Mouse (Mus musculus) forebrain, embryonic 15.5 days (tissue): ENCODE data around the gene 1500011B03Rik. TPM values are rescaled to one million over a fixed set of nuclear protein-coding genes. Genes with fewer than 3 reads are reported as not detected.

Experiments
- ATAC-seq: fragments of 200-750 bp; cut with Nextera tagmentation; replicated peaks from 2 replicates; pipeline ENCODE4 v1.8.0; 2017; ENCODE audit warnings: mild to moderate bottlenecking, moderate TSS enrichment, moderate library complexity
- H3K27ac ChIP-seq: fragments of 300-500 bp; sonication (generic); replicated peaks from 2 replicates; pipeline ENCODE4 v1.5.1; 2015; ENCODE audit warnings: mild to moderate bottlenecking, inconsistent platforms
- H3K27me3 ChIP-seq: fragments of 300-500 bp; sonication (generic); 2 replicates; pipeline ENCODE4 v1.6.1; 2015; ENCODE audit warnings: inconsistent platforms
- H3K36me3 ChIP-seq: fragments of 300-500 bp; sonication (generic); 2 replicates; pipeline ENCODE4 v1.6.1; 2015; ENCODE audit warnings: mild to moderate bottlenecking, inconsistent platforms
- H3K4me1 ChIP-seq: fragments of 300-500 bp; sonication (generic); 2 replicates; pipeline ENCODE4 v1.6.1; 2015; ENCODE audit warnings: inconsistent platforms
- H3K4me2 ChIP-seq: fragments of 300-500 bp; sonication (generic); replicated peaks from 2 replicates; pipeline ENCODE4 v1.6.1; 2015; ENCODE audit warnings: mild to moderate bottlenecking, inconsistent platforms
- H3K4me3 ChIP-seq: fragments of 300-500 bp; sonication (generic); 2 replicates; pipeline ENCODE4 v1.5.1; 2015; ENCODE audit warnings: mild to moderate bottlenecking, inconsistent platforms
- H3K9ac ChIP-seq: fragments of 300-500 bp; sonication (generic); replicated peaks from 2 replicates; pipeline ENCODE4 v1.6.1; 2015; ENCODE audit warnings: mild to moderate bottlenecking, inconsistent platforms
- H3K9me3 ChIP-seq: fragments of 300-500 bp; sonication (generic); 2 replicates; pipeline ENCODE4 v1.6.1; 2016; ENCODE audit warnings: inconsistent platforms
- WGBS: fragments of 180-500 bp; shearing (Covaris S2); methylation state at CpG from one replicate; pipeline ENCODE4 v1.1.7; 2015; ENCODE audit warnings: mixed read lengths; 5-methylcytosine and 5-hydroxymethylcytosine counted together
- polyA plus RNA-seq: library from polyadenylated mRNA; unstranded; fragments of >200 nt; fragmentation: Nextera tagmentation; extraction: Ambion mirVana; gene quantifications from 2 replicates; pipeline ENCODE4 v1.2.1, GENCODE M21; 2015

The 1500011B03Rik gene
- polyA plus RNA-seq, 1 experiment from 2014 or later = 218 TPM

- Histone ChIP-seq H3K27me3 (no peaks in the 10 kb centered on the region), H3K4me3 (peak within 1 kb of the TSS; percentile 76), H3K4me2 (peak within 1 kb of the TSS; percentile 71), H3K27ac (peak within 1 kb of the TSS; percentile 95), H3K9ac (peak within 1 kb of the TSS; percentile 95), H3K36me3 (no peaks in the 10 kb centered on the region), H3K4me1 (peaks cover 45% of the 10 kb centered on the region), H3K9me3 (no peaks in the 10 kb centered on the region)
- ATAC-seq = peak; percentile 4; the same call in 1 of the 2 replicates
- under 1% methylated on average over 63 of the region's 63 CpGs for WGBS
Observed at GRCm38 (mm10) chr5:114775056-114775979, 48.0 kb downstream of the 1500011B03Rik start, which contains the start of gene Git2. Gene Git2 (minus strand): TSS chr5:114775517.

DNA sequence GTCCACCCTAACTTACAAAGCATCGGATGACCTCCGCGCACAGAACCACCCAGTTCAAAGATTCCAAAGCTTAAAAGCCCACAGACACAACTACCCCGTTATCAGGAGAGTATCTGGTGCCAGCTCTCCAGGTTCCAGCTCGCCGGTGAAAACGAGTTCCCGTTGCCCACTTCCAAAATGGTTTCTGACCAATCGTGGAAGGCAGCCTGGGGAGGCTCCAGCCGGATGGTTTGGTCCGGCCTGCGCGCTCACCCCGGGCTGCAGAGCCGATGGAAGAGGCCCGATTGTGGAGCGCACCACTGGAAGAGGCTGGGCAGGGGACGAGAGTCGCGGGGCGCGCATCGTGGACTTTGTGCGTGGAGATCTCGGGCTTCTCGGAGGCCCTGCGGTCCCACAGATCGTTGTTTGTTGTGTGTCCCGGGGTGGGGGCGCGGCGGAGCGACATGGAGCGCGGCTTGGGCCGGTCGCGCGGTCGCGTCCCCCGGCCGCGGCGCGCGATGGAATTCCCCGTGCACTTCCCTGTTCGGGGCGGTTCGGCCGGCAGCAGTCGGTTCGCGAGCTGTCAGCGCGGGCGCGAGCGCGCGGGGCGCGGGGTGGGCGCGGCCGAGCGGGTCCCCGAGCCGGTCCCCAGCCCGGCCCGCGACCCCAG lies 48.7 kb downstream of the 1500011B03Rik start, which contains the start of gene Ankrd13a:
Gene Ankrd13a (plus strand): TSS at position 275 of the 649 bp plus-strand sequence.
- H3K4me1 ChIP-seq = peaks cover 48% of the 10 kb centered on the region
- peak within 1 kb of the TSS; percentile 71 for H3K4me2 ChIP-seq
- WGBS = under 1% methylated on average over 42 of the region's 73 CpGs
- H3K4me3 ChIP-seq = peak within 1 kb of the TSS; percentile 76
- H3K9me3 ChIP-seq = no peaks in the 10 kb centered on the region
- H3K36me3 ChIP-seq = no peaks in the 10 kb centered on the region
- H3K27ac ChIP-seq = peak within 1 kb of the TSS; percentile 95
- no peaks in the 10 kb centered on the region for H3K27me3 ChIP-seq
- peak within 1 kb of the TSS; percentile 95 for H3K9ac ChIP-seq
- ATAC-seq = peak; percentile 91

DNA sequence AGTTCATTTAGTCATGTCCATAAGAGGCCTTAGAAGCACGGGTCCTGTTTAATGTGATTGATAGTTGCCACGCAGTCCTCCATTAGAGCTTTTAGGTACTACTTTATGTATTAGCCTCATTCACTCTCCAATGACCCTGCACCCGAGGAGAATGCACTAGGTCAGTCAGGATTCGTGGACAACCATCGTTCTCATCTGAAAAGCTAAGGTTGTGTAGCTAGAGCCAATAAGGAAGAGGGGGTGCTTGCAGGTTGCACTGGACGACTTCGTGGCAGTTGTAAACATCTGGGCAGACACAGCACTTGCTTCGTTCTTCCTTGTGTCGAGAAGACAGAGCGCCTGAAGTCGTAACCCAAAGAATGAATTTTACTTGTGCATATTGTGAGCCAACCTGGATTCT lies 49.5 kb downstream of the 1500011B03Rik start:
- Histone ChIP-seq H3K36me3 (no peaks in the 10 kb centered on the region), H3K4me1 (peaks cover 48% of the 10 kb centered on the region), H3K4me2 (peak overlapping the region; percentile 71), H3K27ac (peak overlapping the region; percentile 95), H3K9me3 (no peaks in the 10 kb centered on the region), H3K4me3 (peak overlapping the region; percentile 76), H3K9ac (peak overlapping the region; percentile 95), H3K27me3 (no peaks in the 10 kb centered on the region)
- WGBS = 2% methylated on average over 11 of the region's 11 CpGs
- ATAC-seq = 0 out of 2 replicates have a peak, but pooled peaks have one; percentile 2

DNA sequence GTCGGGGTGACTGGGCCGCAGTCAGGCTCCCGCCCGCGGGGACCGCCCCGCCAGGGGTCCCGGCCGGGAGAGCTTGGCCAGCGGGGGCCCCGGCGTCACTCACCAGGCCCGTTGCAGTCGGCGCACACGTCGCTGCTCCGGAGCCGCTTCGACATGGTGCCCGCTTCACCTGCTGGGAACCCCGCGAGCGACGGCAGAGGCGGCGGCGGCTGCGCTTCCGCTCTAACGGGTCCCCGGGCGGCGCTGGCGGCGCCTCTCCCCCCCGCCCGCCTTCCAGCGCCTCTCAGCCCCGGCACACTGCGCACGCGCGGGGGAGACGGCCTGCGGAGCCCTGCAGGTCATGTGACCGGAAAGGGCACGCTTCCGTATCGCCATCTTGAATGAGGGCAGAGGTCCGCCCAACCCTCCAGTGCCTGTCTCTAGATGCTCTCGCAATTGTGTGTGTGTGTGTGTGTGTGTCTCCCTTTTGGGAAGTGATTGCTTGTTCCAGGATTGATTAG lies 50.0 kb downstream of the 1500011B03Rik start:
- Histone ChIP-seq H3K27ac (peak overlapping the region; percentile 95), H3K4me1 (peaks cover 48% of the 10 kb centered on the region), H3K9me3 (no peaks in the 10 kb centered on the region), H3K4me2 (peak overlapping the region; percentile 71), H3K9ac (peak overlapping the region; percentile 95), H3K4me3 (peak overlapping the region; percentile 76), H3K36me3 (no peaks in the 10 kb centered on the region), H3K27me3 (no peaks in the 10 kb centered on the region)
- under 1% methylated on average over 28 of the region's 52 CpGs for WGBS
- ATAC-seq = peak; percentile 78

GRCm38 (mm10) chr5:114772456-114773203 lies 50.6 kb downstream of the 1500011B03Rik start:
- H3K4me1 ChIP-seq = peaks cover 44% of the 10 kb centered on the region
- H3K4me2 ChIP-seq = peak overlapping the region; percentile 71
- peak; percentile 46 for ATAC-seq
- no peaks in the 10 kb centered on the region for H3K36me3 ChIP-seq
- peak overlapping the region; percentile 76 for H3K4me3 ChIP-seq
- peak overlapping the region; percentile 95 for H3K27ac ChIP-seq
- under 1% methylated on average over 51 of the region's 57 CpGs for WGBS
- H3K9me3 ChIP-seq = no peaks in the 10 kb centered on the region
- H3K27me3 ChIP-seq = no peaks in the 10 kb centered on the region
- H3K9ac ChIP-seq = peak overlapping the region; percentile 95

DNA sequence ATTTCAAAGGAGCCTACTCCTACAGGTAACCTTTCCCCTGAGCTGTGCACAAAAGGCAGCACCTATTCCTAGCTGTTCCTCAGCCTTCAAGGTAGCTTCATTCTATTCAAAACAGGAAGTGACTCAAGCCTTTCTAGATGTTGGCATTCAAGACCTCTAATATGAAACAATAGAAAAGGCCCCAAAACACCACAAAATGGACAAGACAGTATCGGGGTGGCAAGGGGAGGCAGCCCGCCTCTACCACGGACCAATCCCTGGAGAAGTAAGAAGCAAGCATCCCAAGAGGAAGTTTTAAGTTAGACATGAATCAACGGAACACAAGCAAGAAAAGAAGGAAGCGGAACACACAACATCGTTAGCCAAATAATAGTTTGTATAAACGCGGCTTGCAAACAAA lies 51.5 kb downstream of the 1500011B03Rik start:
- Histone ChIP-seq H3K9ac (no peak overlapping the region), H3K9me3 (no peaks in the 10 kb centered on the region), H3K36me3 (no peaks in the 10 kb centered on the region), H3K4me2 (peak overlapping the region; percentile 71), H3K4me1 (peaks cover 40% of the 10 kb centered on the region), H3K27ac (no peak overlapping the region; the same call in 1 of the 2 replicates), H3K4me3 (peak overlapping the region; percentile 76), H3K27me3 (no peaks in the 10 kb centered on the region)
- ATAC-seq = no peak
- WGBS = 50% methylated on average over 8 of the region's 8 CpGs

DNA sequence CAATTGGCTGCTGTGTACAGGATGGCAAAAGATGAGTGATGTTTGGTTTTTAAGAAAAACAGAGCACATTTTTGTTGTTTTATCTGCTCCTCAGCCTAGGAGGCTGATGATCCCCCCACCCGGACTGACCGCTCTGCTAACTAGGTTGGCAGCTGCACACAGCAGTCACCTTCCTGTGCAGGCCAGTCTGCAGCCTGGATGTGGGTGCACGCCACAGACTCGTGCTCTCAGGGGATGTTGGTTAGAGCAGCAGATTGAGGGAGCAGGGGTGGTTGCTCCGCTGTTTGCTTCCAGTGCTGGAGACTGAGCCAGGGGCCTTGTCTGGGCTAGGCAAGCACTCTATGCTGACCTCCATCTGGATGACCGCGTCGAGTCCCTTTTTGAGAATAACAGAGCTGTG lies 53.5 kb downstream of the 1500011B03Rik start:
- H3K4me1 ChIP-seq = peaks cover 24% of the 10 kb centered on the region
- no peak overlapping the region for H3K4me2 ChIP-seq
- H3K4me3 ChIP-seq = no peak overlapping the region
- peaks cover 12% of the 10 kb centered on the region; the same call in 1 of the 2 replicates for H3K36me3 ChIP-seq
- no peaks in the 10 kb centered on the region for H3K9me3 ChIP-seq
- WGBS = 91% methylated on average over 8 of the region's 8 CpGs
- H3K27ac ChIP-seq = no peak overlapping the region
- no peak for ATAC-seq
- H3K9ac ChIP-seq = no peak overlapping the region
- H3K27me3 ChIP-seq = no peaks in the 10 kb centered on the region

DNA sequence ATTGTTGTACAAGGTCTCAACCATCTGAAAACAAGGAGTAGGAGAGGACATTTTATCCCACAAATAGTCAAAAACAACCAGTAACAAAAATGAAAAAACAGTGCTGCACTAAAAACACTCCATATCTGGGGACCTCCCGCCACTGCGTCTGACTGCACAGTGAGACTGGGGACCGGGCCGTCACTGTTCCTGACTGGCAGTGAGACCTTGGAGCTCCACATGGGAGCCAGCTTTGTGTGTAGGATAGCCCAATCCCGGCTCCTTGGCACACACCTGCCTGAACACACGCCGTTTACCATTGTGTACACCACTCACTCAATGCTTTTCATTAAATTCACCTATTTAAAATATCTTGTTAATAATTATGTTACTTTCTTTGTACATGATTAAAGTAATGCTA lies 56.1 kb downstream of the 1500011B03Rik start:
- H3K27me3 ChIP-seq = no peaks in the 10 kb centered on the region
- no peak overlapping the region for H3K4me2 ChIP-seq
- no peak overlapping the region for H3K27ac ChIP-seq
- WGBS = 81% methylated on average over 7 of the region's 7 CpGs
- no peak for ATAC-seq
- H3K36me3 ChIP-seq = peaks cover 35% of the 10 kb centered on the region
- H3K4me1 ChIP-seq = peaks cover 15% of the 10 kb centered on the region
- H3K9ac ChIP-seq = no peak overlapping the region
- H3K9me3 ChIP-seq = no peaks in the 10 kb centered on the region
- no peak overlapping the region for H3K4me3 ChIP-seq

DNA sequence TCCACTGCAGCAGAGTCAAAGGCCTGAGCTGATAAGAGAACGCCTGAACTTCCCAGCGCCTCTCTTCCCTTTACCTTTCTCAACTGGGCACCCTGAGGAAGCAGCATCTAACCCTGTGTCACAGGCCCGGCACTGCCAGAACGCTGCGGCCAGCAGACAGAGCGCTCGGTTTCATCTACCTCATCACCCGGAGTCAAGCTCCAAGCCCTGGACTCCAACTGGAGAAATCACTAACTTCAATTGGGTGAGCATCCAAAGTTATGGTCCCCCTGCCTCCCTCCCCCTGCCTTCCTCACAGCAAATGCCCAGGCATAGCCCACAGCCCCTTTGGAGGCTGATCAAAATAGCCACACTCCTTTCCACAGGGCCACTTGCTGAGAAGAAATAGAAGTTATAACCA lies 56.6 kb downstream of the 1500011B03Rik start:
- ATAC-seq = no peak
- Histone ChIP-seq H3K36me3 (peaks cover 40% of the 10 kb centered on the region), H3K27ac (no peak overlapping the region), H3K4me1 (peaks cover 10% of the 10 kb centered on the region), H3K4me3 (no peak overlapping the region), H3K9ac (no peak overlapping the region), H3K4me2 (no peak overlapping the region), H3K27me3 (no peaks in the 10 kb centered on the region), H3K9me3 (no peaks in the 10 kb centered on the region)
- WGBS = 88% methylated on average over 8 of the region's 8 CpGs

- Histone ChIP-seq H3K4me2 (no peak overlapping the region), H3K4me1 (0 out of 2 replicates have a peak, but pooled peaks cover 2% of the 10 kb centered on the region), H3K36me3 (peaks cover 53% of the 10 kb centered on the region), H3K9me3 (no peaks in the 10 kb centered on the region), H3K4me3 (no peak overlapping the region), H3K27ac (no peak overlapping the region), H3K9ac (no peak overlapping the region), H3K27me3 (no peaks in the 10 kb centered on the region)
- ATAC-seq = no peak
- 88% methylated on average over 18 of the region's 18 CpGs for WGBS
Observed at GRCm38 (mm10) chr5:114764812-114765735, 58.2 kb downstream of the 1500011B03Rik start.

DNA sequence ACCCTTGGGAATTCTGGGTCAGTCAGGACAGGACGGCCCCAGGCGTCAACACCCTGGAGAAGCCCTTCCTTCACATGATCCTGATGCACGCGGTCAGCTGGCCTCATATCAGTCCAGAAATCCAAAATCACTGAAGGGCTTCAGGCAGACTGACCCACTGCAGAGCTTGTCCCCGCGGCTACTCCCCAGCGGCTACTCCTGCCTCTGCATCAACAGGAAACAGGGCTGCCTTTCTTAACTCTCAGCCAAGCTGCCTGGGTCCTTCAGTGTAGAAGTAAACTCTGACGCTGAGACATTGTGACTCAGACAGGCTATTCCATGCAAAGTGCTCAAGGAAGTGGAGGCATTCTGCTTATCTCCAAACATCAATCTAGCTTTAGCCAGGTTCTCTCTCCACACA lies 61.3 kb downstream of the 1500011B03Rik start:
- no peaks in the 10 kb centered on the region for H3K9me3 ChIP-seq
- H3K4me1 ChIP-seq = no peaks in the 10 kb centered on the region
- WGBS = 90% methylated on average over 8 of the region's 8 CpGs
- ATAC-seq = no peak
- peaks cover 62% of the 10 kb centered on the region for H3K36me3 ChIP-seq
- no peak overlapping the region for H3K4me3 ChIP-seq
- no peaks in the 10 kb centered on the region for H3K27me3 ChIP-seq
- no peak overlapping the region for H3K9ac ChIP-seq
- H3K27ac ChIP-seq = no peak overlapping the region
- H3K4me2 ChIP-seq = no peak overlapping the region
